Mouse (Mus musculus): ENCODE data around the gene R3hdm1. TPM values are rescaled to one million over a fixed set of nuclear protein-coding genes. Genes with fewer than 3 reads are reported as not detected.
A peak's percentile ranks its signal among the peaks of the same experiment; 100 is the strongest.
"Not testable (repeated sequence)": the region's sequence is repeated elsewhere in the genome, so short reads cannot be mapped to it uniquely, and the experiment has no call there.

Gene R3hdm1
- polyA plus RNA-seq, 1 experiment = 111 TPM

GRCm38 (mm10) chr1:128077788-128078187, 25.3 kb upstream of the R3hdm1 start:
- TF ChIP-seq POLR2A (IDR thresholded peaks at IDR 0.05; ENCODE audit: borderline replicate concordance, extremely low read depth, insufficient read depth, insufficient read length, poor library complexity, severe bottlenecking) (no peak), CTCF (IDR thresholded peaks at IDR 0.05; ENCODE audit: borderline replicate concordance, extremely low read depth, insufficient read depth, insufficient read length) (no peak)
- no peak for DNase-seq (ENCODE audit: low read depth)

DNA sequence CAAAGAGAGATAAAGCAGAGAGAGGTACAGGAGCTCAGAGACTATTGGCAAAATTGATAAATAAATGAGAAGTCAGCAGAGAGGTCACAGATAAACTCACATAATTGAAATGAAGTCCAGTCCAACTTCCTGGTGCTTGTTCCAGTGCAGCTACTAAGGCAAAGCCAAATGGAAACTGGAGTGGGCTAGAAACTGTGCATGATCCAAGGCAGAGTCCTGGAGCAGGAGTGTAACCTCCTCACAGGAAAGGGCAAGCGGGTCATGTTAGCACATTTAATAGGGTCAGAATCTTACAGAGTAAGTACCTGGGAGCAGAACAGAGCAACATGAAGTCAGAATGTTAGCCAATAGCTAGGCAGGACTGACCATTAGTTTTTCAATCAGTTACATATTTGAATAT, 24.5 kb upstream of the R3hdm1 start:
- no peak for DNase-seq (ENCODE audit: low read depth)
- TF ChIP-seq CTCF (IDR thresholded peaks at IDR 0.05; ENCODE audit: borderline replicate concordance, extremely low read depth, insufficient read depth, insufficient read length) = no peak
- no peak for TF ChIP-seq POLR2A (IDR thresholded peaks at IDR 0.05; ENCODE audit: borderline replicate concordance, extremely low read depth, insufficient read depth, insufficient read length, poor library complexity, severe bottlenecking)

DNA sequence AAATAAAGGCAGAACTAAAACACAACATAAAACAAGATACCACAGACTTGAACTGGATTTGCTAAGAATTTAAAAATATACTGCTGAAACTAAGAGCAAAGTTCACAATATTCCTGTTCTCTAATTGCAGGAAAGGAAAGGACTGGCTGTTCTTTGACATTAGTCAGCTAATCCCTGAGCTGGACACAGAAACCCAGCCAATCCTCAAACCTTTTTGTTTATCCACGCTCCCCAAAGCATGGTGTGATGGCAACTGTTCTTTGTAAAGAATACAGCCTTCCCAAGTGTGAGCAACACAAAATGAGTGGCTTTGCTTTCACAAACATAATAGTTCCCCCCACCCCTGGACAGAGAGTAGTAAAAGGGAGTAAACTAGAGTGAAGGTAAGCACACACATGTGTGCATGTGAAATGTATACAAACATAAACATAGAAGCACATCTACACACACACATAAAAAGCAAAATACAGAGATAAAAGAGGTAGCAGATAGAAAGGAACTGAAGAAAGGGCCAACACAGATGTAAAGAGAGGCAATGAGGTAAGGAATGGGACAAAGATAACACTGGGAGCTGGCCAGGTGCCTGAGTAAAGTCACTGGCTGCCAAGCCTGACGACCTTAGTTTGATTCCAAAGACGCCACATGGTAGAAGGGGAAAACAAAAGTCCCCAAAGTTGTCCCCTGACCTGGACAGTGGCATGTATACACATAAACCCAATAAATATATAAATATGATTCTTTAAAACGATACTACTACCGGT, 22.0 kb upstream of the R3hdm1 start:
- TF ChIP-seq POLR2A (IDR thresholded peaks at IDR 0.05; ENCODE audit: borderline replicate concordance, extremely low read depth, insufficient read depth, insufficient read length, poor library complexity, severe bottlenecking) (no peak), CTCF (IDR thresholded peaks at IDR 0.05; ENCODE audit: borderline replicate concordance, extremely low read depth, insufficient read depth, insufficient read length) (no peak)
- no peak for DNase-seq (ENCODE audit: low read depth)

GRCm38 (mm10) chr1:128081873-128082272, 21.2 kb upstream of the R3hdm1 start:
- no peak for TF ChIP-seq CTCF (IDR thresholded peaks at IDR 0.05; ENCODE audit: borderline replicate concordance, extremely low read depth, insufficient read depth, insufficient read length)
- TF ChIP-seq POLR2A (IDR thresholded peaks at IDR 0.05; ENCODE audit: borderline replicate concordance, extremely low read depth, insufficient read depth, insufficient read length, poor library complexity, severe bottlenecking) = no peak
- DNase-seq (ENCODE audit: low read depth) = no peak

DNA sequence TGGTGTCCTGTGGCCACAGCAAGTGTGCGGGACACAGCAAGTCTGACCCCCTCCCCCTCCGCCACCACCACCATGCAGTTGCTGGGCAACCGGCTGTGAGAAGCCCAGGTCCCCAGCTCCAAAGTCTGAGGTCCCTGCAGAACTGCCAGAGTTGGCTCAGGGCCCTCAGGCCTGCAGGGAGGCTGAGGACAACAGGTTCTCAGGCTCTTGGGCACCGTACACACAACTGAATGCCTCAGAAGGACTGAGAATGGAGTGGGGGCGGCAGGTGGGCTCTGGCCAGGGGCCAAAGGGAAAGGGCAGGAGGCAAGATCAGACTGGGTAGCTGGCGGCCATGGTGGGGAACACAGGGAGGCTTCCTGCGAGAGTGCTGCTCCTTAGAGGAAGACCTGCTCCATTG, 20.3 kb upstream of the R3hdm1 start:
- DNase-seq (ENCODE audit: low read depth) = peak; percentile 55

GRCm38 (mm10) chr1:128094686-128095085, 8.4 kb upstream of the R3hdm1 start:
- no peak for DNase-seq (ENCODE audit: low read depth)
- TF ChIP-seq CTCF (IDR thresholded peaks at IDR 0.05; ENCODE audit: borderline replicate concordance, extremely low read depth, insufficient read depth, insufficient read length) (no peak), POLR2A (IDR thresholded peaks at IDR 0.05; ENCODE audit: borderline replicate concordance, extremely low read depth, insufficient read depth, insufficient read length, poor library complexity, severe bottlenecking) (no peak)

More for the DNA sequence above, 20.3 kb upstream of the R3hdm1 start:
- no peak for TF ChIP-seq CTCF (IDR thresholded peaks at IDR 0.05; ENCODE audit: borderline replicate concordance, extremely low read depth, insufficient read depth, insufficient read length)
- TF ChIP-seq POLR2A (IDR thresholded peaks at IDR 0.05; ENCODE audit: borderline replicate concordance, extremely low read depth, insufficient read depth, insufficient read length, poor library complexity, severe bottlenecking) = no peak

- TF ChIP-seq POLR2A (IDR thresholded peaks at IDR 0.05; ENCODE audit: borderline replicate concordance, extremely low read depth, insufficient read depth, insufficient read length, poor library complexity, severe bottlenecking) = no peak
- TF ChIP-seq CTCF (IDR thresholded peaks at IDR 0.05; ENCODE audit: borderline replicate concordance, extremely low read depth, insufficient read depth, insufficient read length) = no peak
- no peak for DNase-seq (ENCODE audit: low read depth)
These were observed 4.8 kb upstream of the R3hdm1 start for GRCm38 (mm10) chr1:128098309-128098708.

- DNase-seq (ENCODE audit: low read depth) = no peak
- TF ChIP-seq POLR2A (IDR thresholded peaks at IDR 0.05; ENCODE audit: borderline replicate concordance, extremely low read depth, insufficient read depth, insufficient read length, poor library complexity, severe bottlenecking) = no peak
These were observed 855 bp upstream of the R3hdm1 start for GRCm38 (mm10) chr1:128102251-128102640.

GRCm38 (mm10) chr1:128103520-128104088, 503 bp downstream of the R3hdm1 start:
- TF ChIP-seq CTCF (IDR thresholded peaks at IDR 0.05; ENCODE audit: borderline replicate concordance, extremely low read depth, insufficient read depth, insufficient read length) = no peak
- TF ChIP-seq POLR2A (IDR thresholded peaks at IDR 0.05; ENCODE audit: borderline replicate concordance, extremely low read depth, insufficient read depth, insufficient read length, poor library complexity, severe bottlenecking) = no peak
- no peak for DNase-seq (ENCODE audit: low read depth)

DNA sequence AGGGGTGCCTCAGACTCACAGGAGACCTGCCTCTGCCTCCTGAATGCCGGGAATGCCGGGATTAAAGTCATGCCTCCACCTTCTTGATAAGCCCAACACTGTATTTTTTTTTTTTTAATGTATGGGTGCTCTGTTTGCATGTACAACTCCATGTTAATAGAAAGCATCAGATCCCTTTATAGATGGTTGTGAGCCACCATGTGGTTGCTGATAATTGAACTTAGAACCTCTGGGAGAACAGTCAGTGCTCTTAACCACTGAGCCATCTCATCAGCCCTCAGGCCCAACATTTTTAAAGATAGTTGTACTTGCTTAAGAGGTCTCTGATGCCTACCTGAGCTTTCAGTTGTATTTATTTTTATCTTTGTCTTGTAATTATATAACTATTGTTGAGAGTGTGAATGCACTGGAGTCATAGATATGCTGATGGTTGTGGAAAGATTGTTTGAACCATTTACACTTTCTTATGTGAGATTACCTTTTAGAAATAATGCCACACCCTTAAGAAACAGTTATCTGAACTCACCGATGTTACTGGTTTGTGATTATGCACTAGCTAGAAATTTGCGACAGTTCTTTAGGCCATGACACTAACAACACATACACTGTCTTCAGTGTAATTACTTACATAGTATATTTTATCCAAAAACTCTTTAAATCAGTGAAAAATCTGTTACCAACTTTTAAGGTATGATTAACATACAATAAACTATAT, 18.0 kb downstream of the R3hdm1 start:
- no peak for TF ChIP-seq POLR2A (IDR thresholded peaks at IDR 0.05; ENCODE audit: borderline replicate concordance, extremely low read depth, insufficient read depth, insufficient read length, poor library complexity, severe bottlenecking)
- TF ChIP-seq CTCF (IDR thresholded peaks at IDR 0.05; ENCODE audit: borderline replicate concordance, extremely low read depth, insufficient read depth, insufficient read length) = no peak
- DNase-seq (ENCODE audit: low read depth) = no peak

GRCm38 (mm10) chr1:128136222-128136621, 33.1 kb downstream of the R3hdm1 start:
- DNase-seq (ENCODE audit: low read depth) = not testable (repeated sequence)

DNA sequence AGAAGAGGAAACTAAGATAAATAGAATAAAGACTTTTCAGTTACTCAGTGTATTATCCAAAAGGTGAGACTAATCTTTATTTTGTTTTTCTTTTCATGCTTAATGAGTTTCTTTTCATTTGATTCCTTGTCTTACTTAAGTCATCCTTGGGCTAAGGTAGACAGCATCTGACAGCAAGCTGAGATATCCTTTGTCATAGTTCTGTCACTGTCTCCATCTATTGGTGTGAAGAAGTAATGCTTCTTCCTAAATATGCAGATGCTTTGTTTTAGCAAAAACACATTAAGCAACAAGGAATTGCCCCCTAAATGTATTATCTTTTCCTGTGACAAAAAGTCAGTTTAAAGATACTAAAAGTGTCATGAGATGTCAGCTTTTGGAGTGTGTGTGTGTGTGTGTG, 37.9 kb downstream of the R3hdm1 start:
- DNase-seq (ENCODE audit: low read depth) = peak; percentile 77
- TF ChIP-seq POLR2A (IDR thresholded peaks at IDR 0.05; ENCODE audit: borderline replicate concordance, extremely low read depth, insufficient read depth, insufficient read length, poor library complexity, severe bottlenecking) (no peak), CTCF (IDR thresholded peaks at IDR 0.05; ENCODE audit: borderline replicate concordance, extremely low read depth, insufficient read depth, insufficient read length) (no peak)
